In genomic region chr7:99562478-99562877, GRCm38 (mm10) we compare ENCODE assay signal across 8 mouse cellular contexts. TPM values are rescaled to one million over a fixed set of nuclear protein-coding genes. Genes with fewer than 3 reads are reported as not detected.
DNase-seq lines count a peak whose midpoint lies in the region; ATAC-seq lines count a peak whose summit lies in the region.

No protein-coding gene starts in this region.

- intact Hi-C loops in heart, postnatal 25 days (cut with DNase I): no loop called here
- intact Hi-C loops in left cerebral cortex, postnatal 25 days (cut with DNase I): no loop called here

- no peak overlapping the region for H3K4me3 ChIP-seq in liver, embryonic 11.5 days (ENCODE audit: low read depth, low read length)

- no peak overlapping the region for H3K27ac ChIP-seq in liver, embryonic 11.5 days (ENCODE audit: low read depth, low read length)

- no peak overlapping the region for H3K9ac ChIP-seq in liver, embryonic 11.5 days (ENCODE audit: low read depth, low read length)

- 0 out of 2 replicates have a peak, but pooled peaks have one; percentile 37 for ATAC-seq in common myeloid progenitor, adult 5-6 weeks (replicated peaks; ENCODE audit: low read depth, poor library complexity, severe bottlenecking)
- no peak for ATAC-seq in liver, embryonic 11.5 days (replicated peaks; ENCODE audit: low FRiP score)

- no peak overlapping the region for H3K4me2 ChIP-seq in liver, embryonic 11.5 days

- H3K36me3 ChIP-seq in liver, embryonic 11.5 days (ENCODE audit: control insufficient read depth, insufficient read depth, low read length): no peaks in the 10 kb centered on the region

- peak; percentile 51 for DNase-seq in heart, adult 18-20 months
- no peak for DNase-seq in heart, postnatal 25 days (ENCODE audit: low spot score)
- DNase-seq in MN1 (ENCODE audit: low spot score): peak; percentile 77
- DNase-seq in left cerebral cortex, postnatal 25 days (ENCODE audit: low spot score in 2 of 2): peak; percentile 49 to 81
- DNase-seq in telencephalon, adult 2 months (ENCODE audit: low read depth, low spot score): peak; percentile 55
- no peak for DNase-seq in gastrocnemius, postnatal 4 days (ENCODE audit: low spot score in 2 of 2)
- no peak for DNase-seq in liver, embryonic 11.5 days (ENCODE audit: low spot score)

- H3K27me3 ChIP-seq in liver, embryonic 11.5 days (replicated peaks; ENCODE audit: control insufficient read depth, insufficient read depth, low read length): no peaks in the 10 kb centered on the region

- WGBS in liver, embryonic 11.5 days: 45% methylated on average over 5 of the region's 5 CpGs

- H3K4me1 ChIP-seq in liver, embryonic 11.5 days (replicated peaks; ENCODE audit: control insufficient read depth, insufficient read depth, low read length): peaks cover 44% of the 10 kb centered on the region

- no peaks in the 10 kb centered on the region for H3K9me3 ChIP-seq in liver, embryonic 11.5 days (ENCODE audit: control insufficient read depth, low read length)

RNA-seq across cellular contexts. Expression of gene Arrb1, which starts 27.2 kb away (rescaled TPM):
- 10 to 100 TPM; 23.3 to 23.7 TPM for total RNA-seq in heart, adult 18-20 months (2021)
- 10 to 100 TPM; 17.2 to 26.4 TPM for total RNA-seq in heart, postnatal 25 days (2021)
- 45.4 and 48.7 TPM in 2 replicates for total RNA-seq in common myeloid progenitor, adult 5-6 weeks (2017)
- 100 to 1,000 TPM; 180 to 181 TPM for total RNA-seq in left cerebral cortex, postnatal 25 days (2021)
- total RNA-seq in gastrocnemius, postnatal 4 days (2021): 10 to 100 TPM; 30.7 to 32.6 TPM
- 27.9 and 28.9 TPM in 2 replicates for polyA plus RNA-seq in liver, embryonic 11.5 days (2014; fragmentation: Nextera tagmentation; extraction: Ambion mirVana)

Comparison
In these comparisons a context has a peak if more than half of its experiments do, and no peak if none do; other contexts are left out.
1. DNase-seq: peak in heart, adult 18-20 months (2 of 2), MN1 (single experiment), left cerebral cortex, postnatal 25 days (2 of 2) and telencephalon, adult 2 months (single experiment); none in heart, postnatal 25 days (single experiment), gastrocnemius, postnatal 4 days (0 of 2) and liver, embryonic 11.5 days (single experiment).